Mouse (Mus musculus): ENCODE results near the gene Cbfa2t3.
"Not testable (repeated sequence)": the region's sequence is repeated elsewhere in the genome, so short reads cannot be mapped to it uniquely, and the experiment has no call there.

Cbfa2t3 gene

GRCm38 (mm10) chr8:122635878-122636802 lies 62.8 kb downstream of the Cbfa2t3 start:
- DNase-seq: peak; percentile 23 to 50

GRCm38 (mm10) chr8:122633205-122633604 lies 65.7 kb downstream of the Cbfa2t3 start:
- DNase-seq: no peak

DNA sequence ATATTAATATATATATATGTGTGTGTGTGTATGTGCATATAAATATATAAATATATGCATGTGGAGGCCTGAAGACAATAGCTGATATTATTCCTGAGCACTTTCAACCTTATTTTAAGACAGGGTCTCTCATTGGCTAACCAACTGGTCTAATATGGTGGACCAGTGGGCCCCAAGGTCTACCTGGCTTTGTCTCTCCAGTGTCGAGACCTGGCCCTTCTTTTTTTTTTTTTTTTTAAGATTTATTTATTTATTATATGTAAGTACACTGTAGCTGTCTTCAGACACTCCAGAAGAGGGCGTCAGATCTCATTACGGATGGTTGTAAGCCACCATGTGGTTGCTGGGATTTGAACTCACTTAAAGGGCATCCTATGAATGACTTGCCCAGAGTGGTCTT lies 66.8 kb downstream of the Cbfa2t3 start:
- not testable (repeated sequence) for DNase-seq

DNA sequence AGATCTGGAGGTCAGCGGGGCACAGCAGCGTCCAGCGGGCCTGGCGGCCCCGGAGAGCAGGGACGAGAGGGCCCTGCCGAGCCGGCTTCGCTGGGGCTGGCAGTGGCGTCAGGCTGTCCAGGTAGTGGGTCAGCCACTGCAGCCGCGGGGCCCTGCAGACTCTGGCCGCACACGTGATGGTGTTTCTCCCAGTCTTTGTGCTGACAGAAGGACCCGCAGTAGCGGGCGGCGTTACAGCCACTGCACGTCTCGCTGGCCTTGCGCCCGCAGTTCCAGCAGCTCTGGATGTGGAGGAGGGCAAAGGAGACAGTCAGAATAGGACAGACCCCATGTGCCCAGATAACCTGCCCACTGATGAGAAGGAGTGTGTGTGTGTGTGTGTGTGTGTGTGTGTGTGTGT lies 68.2 kb downstream of the Cbfa2t3 start:
- DNase-seq: peak; percentile 32 to 44

GRCm38 (mm10) chr8:122629388-122629787 lies 69.5 kb downstream of the Cbfa2t3 start:
- DNase-seq: no peak

DNA sequence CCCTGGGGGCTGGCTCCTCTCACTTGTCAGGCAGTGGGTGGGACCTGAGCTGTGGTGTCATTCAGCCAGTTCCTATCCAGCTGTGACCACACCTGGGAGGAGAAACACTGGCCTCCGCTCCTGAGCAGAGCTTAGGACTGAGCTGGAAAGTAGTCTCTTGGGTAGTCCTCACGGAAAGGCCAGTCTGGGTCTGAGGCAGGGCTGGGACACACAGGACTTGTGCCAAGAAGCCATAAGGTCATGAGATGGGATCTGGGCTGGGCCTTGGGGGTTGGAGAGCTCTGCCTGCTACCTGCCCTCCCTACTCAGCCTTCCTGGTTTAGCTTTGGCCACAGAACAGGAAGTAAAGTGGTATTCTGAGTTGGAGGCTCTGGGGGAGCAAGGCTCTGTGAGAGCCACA lies 72.0 kb downstream of the Cbfa2t3 start:
- DNase-seq: no peak

- DNase-seq: no peak
Measured at GRCm38 (mm10) chr8:122625811-122626210, 73.1 kb downstream of the Cbfa2t3 start.

- no peak for DNase-seq
Measured at GRCm38 (mm10) chr8:122624653-122625052, 74.3 kb downstream of the Cbfa2t3 start.

- DNase-seq: no peak
Measured at GRCm38 (mm10) chr8:122623844-122624642, 74.9 kb downstream of the Cbfa2t3 start.

DNA sequence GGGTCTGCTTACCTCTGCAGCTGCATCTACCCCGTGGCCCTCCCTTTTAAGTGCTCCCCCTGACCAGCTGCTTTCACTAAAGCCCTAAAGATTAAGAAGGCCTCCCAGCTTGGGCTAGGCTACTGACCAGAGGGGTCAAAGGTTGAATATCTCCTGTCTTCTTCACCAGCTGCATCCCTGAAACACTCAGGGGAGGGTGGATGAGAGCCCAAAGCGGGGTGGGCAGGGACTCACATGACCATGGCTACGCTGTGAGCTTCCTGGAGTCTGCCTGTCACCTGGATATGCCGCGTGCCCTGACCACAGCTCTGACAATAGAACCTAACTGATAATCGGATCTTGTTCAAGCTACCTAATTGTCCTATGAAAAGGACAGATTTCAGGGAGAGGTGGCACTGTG lies 76.2 kb downstream of the Cbfa2t3 start, which contains the start of gene Pabpn1l:
TSS of gene Pabpn1l (minus strand) at position 13 of the 400 bp plus-strand sequence.
- DNase-seq: no peak

GRCm38 (mm10) chr8:122620446-122620845 lies 78.5 kb downstream of the Cbfa2t3 start:
- peak; percentile 37 to 45 for DNase-seq

DNA sequence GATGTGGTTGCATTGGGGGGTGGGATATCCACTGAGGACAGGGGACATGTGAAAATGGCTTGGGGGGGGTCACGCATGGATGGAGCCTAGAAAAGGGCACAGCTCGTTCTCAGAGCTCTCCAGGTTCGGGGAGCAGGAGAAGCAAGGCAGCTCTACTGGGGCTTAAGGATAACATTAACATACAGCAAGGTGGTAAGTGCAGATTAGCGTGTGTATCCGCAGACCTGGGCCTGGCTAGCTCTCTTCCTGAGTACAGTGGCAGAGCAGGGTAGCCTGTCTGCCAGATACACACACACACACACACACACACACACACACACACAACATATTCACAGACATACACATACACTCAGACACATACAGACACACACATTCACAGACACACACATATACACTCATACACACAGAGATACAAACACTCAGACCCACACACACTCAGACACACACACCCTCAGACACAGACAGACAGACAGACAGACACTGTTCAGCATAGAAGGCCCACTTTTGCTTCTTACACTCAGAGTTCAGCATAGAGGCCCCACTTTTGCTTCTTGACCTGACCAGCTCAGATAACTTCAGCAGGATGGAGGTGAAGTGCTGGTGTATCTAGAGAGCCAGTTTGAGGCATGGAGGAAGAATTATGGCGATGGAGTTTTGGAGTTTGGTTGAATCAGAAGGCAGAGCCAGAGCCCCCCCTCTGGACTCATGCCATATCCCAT lies 80.1 kb downstream of the Cbfa2t3 start:
- no peak for DNase-seq

GRCm38 (mm10) chr8:122617947-122618546 lies 80.9 kb downstream of the Cbfa2t3 start:
- peak; percentile 93 for DNase-seq

GRCm38 (mm10) chr8:122616181-122616905 lies 82.6 kb downstream of the Cbfa2t3 start:
- peak; percentile 46 to 58 for DNase-seq

- DNase-seq: peak; percentile 97 to 98
Measured at GRCm38 (mm10) chr8:122611295-122612133, 87.4 kb downstream of the Cbfa2t3 start, which contains the start of the genes Galns and Trappc2l. TSS of gene Galns (minus strand) at chr8:122611463. TSS of gene Trappc2l (plus strand) at chr8:122611640.

DNA sequence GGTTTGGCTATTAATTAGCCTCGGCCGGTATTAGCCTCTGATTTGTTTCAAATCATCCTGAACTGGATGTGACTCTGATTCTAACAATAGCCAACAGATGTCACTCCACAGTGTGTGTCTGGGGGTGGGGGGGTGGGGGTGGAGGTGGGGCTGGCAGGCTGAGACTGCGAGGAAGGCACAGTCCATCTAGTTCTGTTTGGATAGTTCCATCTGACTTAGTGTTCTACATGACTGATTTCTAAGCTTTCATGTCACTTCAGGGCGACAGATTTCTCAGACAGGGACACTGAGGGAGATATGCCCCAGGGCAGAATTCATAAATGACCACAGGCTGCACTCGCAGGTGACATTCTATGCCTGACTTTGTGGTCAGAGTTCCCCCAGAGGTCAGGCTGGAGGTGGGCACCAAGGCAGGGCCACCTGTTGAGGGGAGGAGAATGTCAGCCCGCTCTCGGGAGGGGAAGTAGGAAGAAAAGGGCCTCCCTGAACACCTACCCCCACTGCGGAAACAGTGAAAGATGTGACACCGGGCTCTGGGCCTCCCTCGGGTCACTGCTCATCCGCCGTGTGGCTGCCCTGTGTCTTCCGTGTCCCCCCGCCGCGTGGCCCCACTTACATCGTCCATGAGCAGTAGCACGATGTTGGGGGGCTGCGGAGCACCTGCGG lies 88.2 kb downstream of the Cbfa2t3 start:
- no peak for DNase-seq

DNA sequence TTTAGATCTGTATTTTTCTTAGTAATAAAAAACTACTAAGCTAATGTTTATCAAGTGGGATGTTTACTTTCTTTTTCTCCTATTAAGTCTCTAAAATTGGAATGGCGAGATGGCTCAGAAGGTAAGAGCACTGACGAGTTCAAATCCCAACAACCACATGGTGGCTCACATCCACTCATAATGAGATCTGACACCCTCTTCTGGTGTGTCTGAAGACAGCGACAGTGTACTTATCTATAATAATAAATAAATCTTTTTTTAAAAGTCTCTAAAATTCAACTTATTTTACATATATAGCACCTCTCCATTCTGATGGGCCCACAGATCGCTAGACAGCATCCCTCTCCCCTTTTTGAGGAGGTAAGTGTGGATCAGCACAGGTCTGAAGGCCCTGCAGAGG lies 88.7 kb downstream of the Cbfa2t3 start:
- DNase-seq: no peak

DNA sequence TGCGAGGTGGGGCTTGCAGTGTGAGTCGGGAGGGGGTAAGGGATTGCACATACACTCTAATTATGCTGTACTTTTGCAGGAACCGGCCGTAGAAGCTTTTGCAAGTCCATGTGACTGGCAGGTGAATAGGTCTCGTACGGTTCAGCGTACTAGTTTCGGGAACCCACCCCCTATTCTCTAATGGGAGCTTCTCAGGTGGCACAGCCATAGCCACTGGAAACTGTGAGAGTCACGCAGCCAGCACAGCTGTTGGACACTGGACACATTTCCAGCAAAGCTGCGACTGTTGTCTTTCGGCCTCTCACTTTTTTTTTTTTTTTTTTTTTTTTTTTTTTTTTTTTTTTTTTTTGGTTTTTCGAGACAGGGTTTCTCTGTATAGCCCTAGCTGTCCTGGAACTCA lies 92.1 kb downstream of the Cbfa2t3 start:
- DNase-seq: no peak

DNA sequence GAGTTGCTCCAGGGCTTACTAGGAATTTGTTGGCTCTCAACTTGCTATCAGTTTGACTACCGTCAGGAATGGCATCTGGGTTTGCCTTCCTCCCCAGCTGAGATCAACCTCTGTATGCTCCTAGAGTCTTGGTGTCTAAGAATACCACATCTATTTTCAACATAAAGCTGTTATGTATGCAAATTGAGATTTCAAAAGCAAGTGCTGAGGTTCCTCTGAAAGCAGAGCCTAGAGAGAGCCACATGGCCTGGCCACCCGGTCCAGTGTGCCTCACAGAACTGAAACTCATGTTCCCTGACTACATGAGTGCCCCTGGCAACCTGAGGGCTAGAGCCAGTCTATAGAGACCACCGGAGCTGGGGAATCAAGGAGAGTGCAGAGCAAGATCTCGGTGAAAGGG lies 93.5 kb downstream of the Cbfa2t3 start:
- DNase-seq: no peak

GRCm38 (mm10) chr8:122604640-122605039 lies 94.3 kb downstream of the Cbfa2t3 start:
- DNase-seq: no peak
